ENCODE assay signal across 8 mouse cellular contexts in the genomic region with DNA sequence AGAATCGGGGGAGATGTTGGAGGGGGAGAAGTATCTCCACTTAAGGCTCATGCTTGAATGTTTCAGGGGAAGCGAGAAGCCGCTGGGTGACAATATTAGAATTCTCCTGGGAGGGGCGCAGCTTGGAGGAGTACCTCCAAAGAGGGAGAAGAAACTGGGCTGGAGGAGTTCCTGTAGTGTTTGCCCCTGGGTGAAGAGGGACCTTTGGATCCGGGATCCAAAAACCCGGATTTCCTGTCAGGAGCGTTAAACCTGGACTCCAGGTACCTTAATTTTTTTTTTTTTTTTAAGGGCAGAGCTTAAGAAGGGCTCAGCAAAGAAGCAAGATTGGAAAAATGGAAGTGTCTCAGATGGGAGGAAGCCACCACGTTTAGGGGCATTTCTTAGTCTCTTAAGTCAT. TPM values are rescaled to one million over a fixed set of nuclear protein-coding genes. Genes with fewer than 3 reads are reported as not detected.
DNase-seq lines count a peak whose midpoint lies in the region; ATAC-seq and TF ChIP-seq lines count a peak whose summit lies in the region.

No protein-coding gene starts in this region.

- no peak for TF ChIP-seq CTCF in hindbrain, postnatal 0 days (IDR thresholded peaks at IDR 0.05; ENCODE audit: low read depth)
- TF ChIP-seq CTCF in small intestine, adult 2 months (IDR thresholded peaks at IDR 0.05; ENCODE audit: extremely low read depth, insufficient read length, insufficient replicate concordance, low read depth, low read length) = no peak

- H3K27me3 ChIP-seq in forebrain, embryonic 12.5 days = peaks cover 90% of the 10 kb centered on the region
- H3K27me3 ChIP-seq in forebrain, embryonic 11.5 days (ENCODE audit: control insufficient read depth, insufficient read depth, low read length) = peaks cover 85% of the 10 kb centered on the region
- H3K27me3 ChIP-seq in megakaryocyte, embryonic 14.5 days (replicated peaks) = peaks cover 91% of the 10 kb centered on the region
- peaks cover 71% of the 10 kb centered on the region for H3K27me3 ChIP-seq in hindbrain, postnatal 0 days (ENCODE audit: insufficient read depth, low read length)
- H3K27me3 ChIP-seq in small intestine, adult 2 months (ENCODE audit: control insufficient read depth, insufficient read depth, low read length) = peaks cover 31% of the 10 kb centered on the region

- 6% methylated on average over 8 of the region's 8 CpGs for WGBS in forebrain, embryonic 12.5 days
- 7% methylated on average over 8 of the region's 8 CpGs for WGBS in forebrain, embryonic 11.5 days
- WGBS in hindbrain, postnatal 0 days = 10% methylated on average over 8 of the region's 8 CpGs
- 4% methylated on average over 8 of the region's 8 CpGs for WGBS in small intestine, adult 2 months

- peaks cover 56% of the 10 kb centered on the region for H3K4me1 ChIP-seq in forebrain, embryonic 12.5 days
- peaks cover 18% of the 10 kb centered on the region for H3K4me1 ChIP-seq in forebrain, embryonic 11.5 days (replicated peaks; ENCODE audit: control insufficient read depth, insufficient read depth, low read length)
- H3K4me1 ChIP-seq in megakaryocyte, embryonic 14.5 days = peaks cover 82% of the 10 kb centered on the region
- H3K4me1 ChIP-seq in hindbrain, postnatal 0 days (ENCODE audit: insufficient read depth, low read length) = peaks cover 23% of the 10 kb centered on the region
- H3K4me1 ChIP-seq in small intestine, adult 2 months (ENCODE audit: control insufficient read depth, insufficient read depth, insufficient read length, low read length) = peaks cover 17% of the 10 kb centered on the region

- no peak overlapping the region for H3K4me3 ChIP-seq in forebrain, embryonic 12.5 days (replicated peaks)
- no peak overlapping the region for H3K4me3 ChIP-seq in forebrain, embryonic 11.5 days (ENCODE audit: low read depth, low read length)
- peak overlapping the region; percentile 91 for H3K4me3 ChIP-seq in megakaryocyte, embryonic 14.5 days (replicated peaks)
- H3K4me3 ChIP-seq in hindbrain, postnatal 0 days (ENCODE audit: low read length) = no peak overlapping the region
- peak overlapping the region; percentile 63 for H3K4me3 ChIP-seq in small intestine, adult 2 months (ENCODE audit: low read depth, low read length)

- no peak overlapping the region for H3K9ac ChIP-seq in forebrain, embryonic 12.5 days
- no peak overlapping the region for H3K9ac ChIP-seq in forebrain, embryonic 11.5 days (ENCODE audit: low read length)
- no peak overlapping the region for H3K9ac ChIP-seq in hindbrain, postnatal 0 days (replicated peaks; ENCODE audit: low read length)

- DNase-seq in forebrain, embryonic 11.5 days (ENCODE audit: low spot score) = no peak
- DNase-seq in hindbrain, postnatal 0 days (ENCODE audit: low spot score) = peak; percentile 9
- DNase-seq in layer of hippocampus, adult 11-12 months (ENCODE audit: low spot score) = no peak
- no peak for DNase-seq in cerebellum, postnatal 10 days

- no peak overlapping the region for H3K27ac ChIP-seq in forebrain, embryonic 12.5 days
- no peak overlapping the region for H3K27ac ChIP-seq in forebrain, embryonic 11.5 days (ENCODE audit: low read depth, low read length)
- H3K27ac ChIP-seq in hindbrain, postnatal 0 days = no peak overlapping the region
- peak overlapping the region; percentile 61 for H3K27ac ChIP-seq in small intestine, adult 2 months (ENCODE audit: insufficient read depth, low read depth, low read length)

- H3K9me3 ChIP-seq in forebrain, embryonic 12.5 days = no peaks in the 10 kb centered on the region
- no peaks in the 10 kb centered on the region for H3K9me3 ChIP-seq in forebrain, embryonic 11.5 days (ENCODE audit: control insufficient read depth, low read length)
- 0 out of 2 replicates have a peak, but pooled peaks cover 3% of the 10 kb centered on the region for H3K9me3 ChIP-seq in megakaryocyte, embryonic 14.5 days
- H3K9me3 ChIP-seq in hindbrain, postnatal 0 days (ENCODE audit: low read length) = no peaks in the 10 kb centered on the region

- TF ChIP-seq POLR2A in small intestine, adult 2 months (IDR thresholded peaks at IDR 0.05; ENCODE audit: low read depth, low read length) = no peak

- no peaks in the 10 kb centered on the region for H3K36me3 ChIP-seq in forebrain, embryonic 12.5 days (replicated peaks)
- no peaks in the 10 kb centered on the region for H3K36me3 ChIP-seq in forebrain, embryonic 11.5 days (ENCODE audit: control insufficient read depth, insufficient read depth, low read length)
- no peaks in the 10 kb centered on the region for H3K36me3 ChIP-seq in megakaryocyte, embryonic 14.5 days (replicated peaks; ENCODE audit: low read length)
- no peaks in the 10 kb centered on the region for H3K36me3 ChIP-seq in hindbrain, postnatal 0 days (ENCODE audit: insufficient read depth, low read length)
- no peaks in the 10 kb centered on the region for H3K36me3 ChIP-seq in small intestine, adult 2 months (ENCODE audit: control insufficient read depth, insufficient read depth, low read length)

- peak overlapping the region; percentile 71; the same call in 1 of the 2 replicates for H3K4me2 ChIP-seq in forebrain, embryonic 12.5 days
- no peak overlapping the region for H3K4me2 ChIP-seq in forebrain, embryonic 11.5 days (ENCODE audit: low read depth, low read length, severe bottlenecking)
- peak overlapping the region; percentile 87 for H3K4me2 ChIP-seq in hindbrain, postnatal 0 days (ENCODE audit: low read depth, low read length)

- ATAC-seq in forebrain, embryonic 12.5 days (ENCODE audit: low FRiP score) = no peak
- no peak for ATAC-seq in forebrain, embryonic 11.5 days (replicated peaks; ENCODE audit: low FRiP score)
- no peak for ATAC-seq in megakaryocyte, adult 5-6 weeks (ENCODE audit: poor library complexity, severe bottlenecking)
- no peak for ATAC-seq in hindbrain, postnatal 0 days

RNA-seq across cellular contexts. Expression of a gene that starts 5.6 kb away (rescaled TPM):
- 12.4 and 16.5 TPM in 2 replicates for polyA plus RNA-seq in forebrain, embryonic 12.5 days (2016; fragmentation: Nextera tagmentation; extraction: Ambion mirVana)
- polyA plus RNA-seq in forebrain, embryonic 11.5 days (2014; fragmentation: Nextera tagmentation; extraction: Ambion mirVana) = 11.9 and 13.0 TPM in 2 replicates
- polyA plus RNA-seq in megakaryocyte, embryonic 14.5 days (2012; ENCODE audit: insufficient read depth, low replicate concordance) = 0.28 TPM in 1 of 2 replicates, not detected in the other
- not detected in 2 replicates for total RNA-seq in megakaryocyte, adult 5-6 weeks (2015)
- not detected in 2 replicates for total RNA-seq in megakaryocyte, adult 5-6 weeks (2017)
- total RNA-seq in hindbrain, postnatal 0 days (2014; rRNA removed) = 34.8 and 41.2 TPM in 2 replicates
- polyA plus RNA-seq in hindbrain, postnatal 0 days (2015; fragmentation: Nextera tagmentation; extraction: Ambion mirVana) = 10.5 and 10.6 TPM in 2 replicates
- 136 and 163 TPM in 2 replicates for polyA plus RNA-seq in small intestine, adult 2 months (2012; rRNA removed)

RNA-seq across cellular contexts. Expression of a gene that starts 24.0 kb away (rescaled TPM):
- polyA plus RNA-seq in forebrain, embryonic 12.5 days (2016; fragmentation: Nextera tagmentation; extraction: Ambion mirVana) = 77.1 and 81.2 TPM in 2 replicates
- 64.3 and 67.6 TPM in 2 replicates for polyA plus RNA-seq in forebrain, embryonic 11.5 days (2014; fragmentation: Nextera tagmentation; extraction: Ambion mirVana)
- polyA plus RNA-seq in megakaryocyte, embryonic 14.5 days (2012; ENCODE audit: insufficient read depth, low replicate concordance) = 214 and 344 TPM in 2 replicates
- 42.6 and 43.6 TPM in 2 replicates for total RNA-seq in megakaryocyte, adult 5-6 weeks (2015)
- 30.9 and 34.0 TPM in 2 replicates for total RNA-seq in megakaryocyte, adult 5-6 weeks (2017)
- 27.0 and 31.2 TPM in 2 replicates for total RNA-seq in hindbrain, postnatal 0 days (2014; rRNA removed)
- 20.0 and 20.2 TPM in 2 replicates for polyA plus RNA-seq in hindbrain, postnatal 0 days (2015; fragmentation: Nextera tagmentation; extraction: Ambion mirVana)
- polyA plus RNA-seq in small intestine, adult 2 months (2012; rRNA removed) = 62.1 and 115 TPM in 2 replicates

RNA-seq across cellular contexts. Expression of a gene that starts 25.4 kb away (rescaled TPM):
- polyA plus RNA-seq in forebrain, embryonic 12.5 days (2016; fragmentation: Nextera tagmentation; extraction: Ambion mirVana) = 1.5 TPM in 1 of 2 replicates, not detected in the other
- not detected in 2 replicates for polyA plus RNA-seq in forebrain, embryonic 11.5 days (2014; fragmentation: Nextera tagmentation; extraction: Ambion mirVana)
- polyA plus RNA-seq in megakaryocyte, embryonic 14.5 days (2012; ENCODE audit: insufficient read depth, low replicate concordance) = 1.4 and 7.6 TPM in 2 replicates
- not detected in 2 replicates for total RNA-seq in megakaryocyte, adult 5-6 weeks (2015)
- not detected in 2 replicates for total RNA-seq in megakaryocyte, adult 5-6 weeks (2017)
- not detected in 2 replicates for total RNA-seq in hindbrain, postnatal 0 days (2014; rRNA removed)
- not detected in 2 replicates for polyA plus RNA-seq in hindbrain, postnatal 0 days (2015; fragmentation: Nextera tagmentation; extraction: Ambion mirVana)
- polyA plus RNA-seq in small intestine, adult 2 months (2012; rRNA removed) = not detected in 2 replicates

Comparison
In these comparisons a context has a peak if more than half of its experiments do, and no peak if none do; other contexts are left out.
1. H3K4me3 ChIP-seq: peak in megakaryocyte, embryonic 14.5 days (single experiment) and small intestine, adult 2 months (single experiment); none in forebrain, embryonic 12.5 days (single experiment), forebrain, embryonic 11.5 days (single experiment) and hindbrain, postnatal 0 days (single experiment).